Mouse (Mus musculus) intestine, postnatal 0 days (tissue): Measurements from ENCODE around the gene Ddx19b. TPM values are rescaled to one million over a fixed set of nuclear protein-coding genes. Genes with fewer than 3 reads are reported as not detected.

Experiments used
- ATAC-seq: fragments of 200-750 bp; cut with Nextera tagmentation; 2 replicates; pipeline ENCODE4 v1.8.0; 2017; ENCODE audit warnings: mild to moderate bottlenecking, moderate TSS enrichment, moderate library complexity
- H3K27ac ChIP-seq: fragments of 300-500 bp; sonication (generic); 2 replicates; pipeline ENCODE4 v1.5.1; 2014; ENCODE audit warnings: mild to moderate bottlenecking, low read depth, low read length, moderate library complexity
- H3K27me3 ChIP-seq: fragments of 300-500 bp; sonication (generic); replicated peaks from 2 replicates; pipeline ENCODE4 v1.6.1; 2014; ENCODE audit warnings: low read length, mixed read lengths; ENCODE audit not compliant: control insufficient read depth, insufficient read depth
- H3K36me3 ChIP-seq: fragments of 300-500 bp; sonication (generic); 2 replicates; pipeline ENCODE4 v1.6.1; 2014; ENCODE audit warnings: mild to moderate bottlenecking, moderate library complexity; ENCODE audit not compliant: control insufficient read depth, insufficient read depth
- H3K4me1 ChIP-seq: fragments of 300-500 bp; sonication (generic); replicated peaks from 2 replicates; pipeline ENCODE4 v1.6.1; 2014; ENCODE audit warnings: antibody characterized with exemption, low read length, mixed read lengths; ENCODE audit not compliant: control insufficient read depth, insufficient read depth
- H3K4me2 ChIP-seq: fragments of 300-500 bp; sonication (generic); replicated peaks from 2 replicates; pipeline ENCODE4 v1.6.1; 2014; ENCODE audit warnings: low read depth, mild to moderate bottlenecking, moderate library complexity
- H3K4me3 ChIP-seq: fragments of 300-500 bp; sonication (generic); 2 replicates; pipeline ENCODE4 v1.5.1; 2014; ENCODE audit warnings: low read depth, low read length
- H3K9ac ChIP-seq: fragments of 300-500 bp; sonication (generic); 2 replicates; pipeline ENCODE4 v1.6.1; 2014; ENCODE audit warnings: mild to moderate bottlenecking, low read depth, low read length
- H3K9me3 ChIP-seq: fragments of 300-500 bp; sonication (generic); 2 replicates; pipeline ENCODE4 v1.6.1; 2016; ENCODE audit warnings: mixed run types; ENCODE audit not compliant: control insufficient read depth
- CTCF ChIP-seq: sonication (generic); IDR thresholded peaks from 2 replicates; pipeline ENCODE4 v1.5.1; 2016; ENCODE audit warnings: low read depth, mild to moderate bottlenecking, control low read depth, antibody characterized with exemption, moderate library complexity
- WGBS: fragments of 180-500 bp; shearing (Covaris S2); extraction: QIAGEN DNeasy Blood & Tissue Kit; methylation state at CpG from one replicate; pipeline ENCODE4 v1.1.7; 2014; 5-methylcytosine and 5-hydroxymethylcytosine counted together
- polyA plus RNA-seq: library from polyadenylated mRNA; unstranded; fragments of >200 nt; fragmentation: Nextera tagmentation; extraction: Ambion mirVana; gene quantifications from 2 replicates; pipeline ENCODE4 v1.2.1, GENCODE M21; 2015

The Ddx19b gene
- polyA plus RNA-seq, 1 experiment from 2014 or later, result 4.5 TPM

- H3K27ac ChIP-seq, result no peak overlapping the region
- 95% methylated on average over 19 of the region's 19 CpGs for WGBS
- ATAC-seq, result no peak
- H3K4me1 ChIP-seq, result no peaks in the 10 kb centered on the region
- no peaks in the 10 kb centered on the region for H3K27me3 ChIP-seq
- no peak for TF ChIP-seq CTCF
- H3K9me3 ChIP-seq, result no peaks in the 10 kb centered on the region
- no peak overlapping the region for H3K4me3 ChIP-seq
- H3K36me3 ChIP-seq, result peaks cover 93% of the 10 kb centered on the region
- H3K9ac ChIP-seq, result no peak overlapping the region
- no peak overlapping the region for H3K4me2 ChIP-seq
These were observed 11.0 kb upstream of the Ddx19b start for GRCm38 (mm10) chr8:111042546-111042945.

- no peak for ATAC-seq
- Histone ChIP-seq H3K9ac (no peak overlapping the region), H3K4me1 (no peaks in the 10 kb centered on the region), H3K27ac (no peak overlapping the region), H3K36me3 (peaks cover 44% of the 10 kb centered on the region), H3K4me3 (no peak overlapping the region), H3K27me3 (no peaks in the 10 kb centered on the region), H3K4me2 (no peak overlapping the region), H3K9me3 (no peaks in the 10 kb centered on the region)
- TF ChIP-seq CTCF, result no peak
- 91% methylated on average over 15 of the region's 15 CpGs for WGBS
These were observed 5.0 kb upstream of the Ddx19b start for GRCm38 (mm10) chr8:111036591-111036990.

DNA sequence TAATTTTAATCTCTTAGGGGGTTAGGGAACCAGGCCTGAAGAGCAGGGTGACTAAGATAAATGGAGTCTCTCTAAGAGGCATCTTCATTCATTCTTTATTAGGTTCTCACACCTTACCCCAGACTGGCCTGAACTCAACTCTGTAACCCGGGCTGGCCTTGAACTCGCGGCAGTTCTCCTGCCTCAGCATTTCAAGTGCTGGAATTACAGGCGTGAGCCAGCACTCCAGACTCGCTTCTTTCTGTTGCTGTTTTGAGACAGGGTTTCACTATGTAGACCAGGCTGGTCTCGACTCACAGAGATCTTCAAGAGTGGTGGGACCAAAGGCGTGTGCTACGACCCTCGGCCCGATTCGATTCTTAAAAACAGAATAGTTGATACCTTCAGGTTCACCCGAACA lies 2.7 kb upstream of the Ddx19b start:
- Histone ChIP-seq H3K9ac (peak overlapping the region; percentile 66), H3K4me3 (peak overlapping the region; percentile 77), H3K4me2 (peak overlapping the region; percentile 75), H3K36me3 (peaks cover 21% of the 10 kb centered on the region), H3K9me3 (no peaks in the 10 kb centered on the region), H3K27me3 (no peaks in the 10 kb centered on the region), H3K4me1 (no peaks in the 10 kb centered on the region), H3K27ac (peak overlapping the region; percentile 74)
- peak; percentile 6; the same call in 1 of the 2 replicates for ATAC-seq
- TF ChIP-seq CTCF, result no peak
- 18% methylated on average over 12 of the region's 12 CpGs for WGBS

GRCm38 (mm10) chr8:111033482-111034215 lies 2.1 kb upstream of the Ddx19b start:
- TF ChIP-seq CTCF, result no peak
- Histone ChIP-seq H3K4me3 (peak overlapping the region; percentile 77), H3K9ac (peak overlapping the region; percentile 66), H3K4me2 (peak overlapping the region; percentile 75), H3K27ac (peak overlapping the region; percentile 74), H3K4me1 (no peaks in the 10 kb centered on the region), H3K9me3 (no peaks in the 10 kb centered on the region), H3K36me3 (peaks cover 15% of the 10 kb centered on the region), H3K27me3 (no peaks in the 10 kb centered on the region)
- peak; percentile 99 for ATAC-seq
- 6% methylated on average over 37 of the region's 37 CpGs for WGBS

GRCm38 (mm10) chr8:111032916-111033315 lies 1.4 kb upstream of the Ddx19b start, which contains the start of gene Aars:
TSS of gene Aars (plus strand) at chr8:111033144.
- H3K9me3 ChIP-seq, result no peaks in the 10 kb centered on the region
- H3K4me2 ChIP-seq, result peak within 1 kb of the TSS; percentile 75
- ATAC-seq, result no peak
- H3K27ac ChIP-seq, result peak within 1 kb of the TSS; percentile 74
- H3K27me3 ChIP-seq, result no peaks in the 10 kb centered on the region
- peaks cover 9% of the 10 kb centered on the region for H3K36me3 ChIP-seq
- H3K4me3 ChIP-seq, result peak within 1 kb of the TSS; percentile 77
- no peak for TF ChIP-seq CTCF
- H3K9ac ChIP-seq, result peak within 1 kb of the TSS; percentile 66
- whole genome bisulfite sequencing, result 90% methylated on average over 7 of the region's 7 CpGs
- H3K4me1 ChIP-seq, result peaks cover 4% of the 10 kb centered on the region; the same call in 1 of the 2 replicates

GRCm38 (mm10) chr8:111030045-111030444 lies 1.5 kb downstream of the Ddx19b start:
- H3K4me2 ChIP-seq, result peak overlapping the region; percentile 48
- H3K9me3 ChIP-seq, result no peaks in the 10 kb centered on the region
- H3K27ac ChIP-seq, result no peak overlapping the region
- TF ChIP-seq CTCF, result no peak
- WGBS, result 73% methylated on average over 6 of the region's 6 CpGs
- H3K9ac ChIP-seq, result no peak overlapping the region
- no peaks in the 10 kb centered on the region; the same call in 1 of the 2 replicates for H3K36me3 ChIP-seq
- H3K27me3 ChIP-seq, result no peaks in the 10 kb centered on the region
- peak overlapping the region; percentile 21 for H3K4me3 ChIP-seq
- ATAC-seq, result no peak
- H3K4me1 ChIP-seq, result peaks cover 4% of the 10 kb centered on the region; the same call in 1 of the 2 replicates
